Mouse (Mus musculus): ENCODE data around the gene Gm45208.
"Not testable (repeated sequence)": the region's sequence is repeated elsewhere in the genome, so short reads cannot be mapped to it uniquely, and the experiment has no call there.

The Gm45208 gene

GRCm38 (mm10) chrX:7721514-7722281 is at the start of gene Gm45208:
TSS of gene Gm45208 (plus strand) at chrX:7722245.
- peak; percentile 35 for DNase-seq

GRCm38 (mm10) chrX:7672739-7673138 is 49.3 kb upstream of the Gm45208 start:
- no peak for DNase-seq

GRCm38 (mm10) chrX:7673578-7674281 is 48.3 kb upstream of the Gm45208 start:
- no peak for DNase-seq

DNA sequence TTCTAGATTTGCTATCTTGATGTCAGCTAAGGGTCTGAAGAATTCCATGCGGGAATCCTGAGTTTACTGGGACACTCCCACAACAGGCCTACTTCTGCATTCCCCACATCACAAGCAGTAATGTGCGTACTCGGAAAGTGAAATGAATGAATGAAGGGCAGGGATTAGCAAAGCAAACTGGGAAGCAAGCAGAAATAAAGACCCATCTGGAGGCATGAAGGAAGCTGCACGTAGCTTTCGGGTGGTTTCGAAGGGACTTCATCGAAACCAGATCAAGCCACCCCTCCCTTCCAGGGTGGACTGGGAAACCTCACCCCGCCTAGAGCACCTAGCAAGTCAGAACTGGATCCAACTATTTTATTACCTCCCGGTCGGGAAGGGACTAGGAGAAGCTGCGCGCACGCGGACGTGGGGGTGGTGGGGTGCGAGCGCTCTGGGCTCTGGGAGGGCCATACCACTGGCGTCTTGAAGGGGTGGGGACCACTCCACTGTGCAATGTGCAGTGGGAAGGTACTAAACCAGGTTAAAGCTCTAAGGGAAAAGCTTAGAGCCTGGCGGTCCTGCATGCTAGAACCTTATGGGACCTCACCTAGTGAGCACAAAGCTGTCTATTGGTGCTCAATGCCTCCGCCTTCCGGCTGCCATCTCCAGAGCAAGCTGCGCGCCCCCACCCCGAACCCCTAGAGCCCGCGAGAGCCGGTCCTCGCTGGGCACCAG is 47.6 kb upstream of the Gm45208 start:
- no peak for DNase-seq

DNA sequence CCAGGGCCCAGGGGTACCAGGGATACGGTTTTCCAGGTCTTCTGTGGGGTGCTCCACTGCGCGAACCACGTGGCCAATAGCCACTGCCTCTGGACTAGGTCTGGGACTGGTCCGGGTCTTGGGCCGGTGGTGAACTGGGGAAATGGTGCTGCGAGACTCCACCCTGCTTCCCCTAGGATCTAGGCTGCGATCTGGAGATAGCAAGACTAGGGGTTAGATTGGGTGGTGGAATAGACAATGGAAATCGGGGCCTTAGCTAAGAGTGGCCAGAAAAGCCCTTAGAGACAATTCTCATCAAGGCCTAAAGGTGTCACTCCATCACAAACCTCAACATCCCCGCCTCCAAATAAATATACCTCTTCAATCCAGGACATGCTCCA is 47.1 kb upstream of the Gm45208 start:
- DNase-seq, result no peak

DNA sequence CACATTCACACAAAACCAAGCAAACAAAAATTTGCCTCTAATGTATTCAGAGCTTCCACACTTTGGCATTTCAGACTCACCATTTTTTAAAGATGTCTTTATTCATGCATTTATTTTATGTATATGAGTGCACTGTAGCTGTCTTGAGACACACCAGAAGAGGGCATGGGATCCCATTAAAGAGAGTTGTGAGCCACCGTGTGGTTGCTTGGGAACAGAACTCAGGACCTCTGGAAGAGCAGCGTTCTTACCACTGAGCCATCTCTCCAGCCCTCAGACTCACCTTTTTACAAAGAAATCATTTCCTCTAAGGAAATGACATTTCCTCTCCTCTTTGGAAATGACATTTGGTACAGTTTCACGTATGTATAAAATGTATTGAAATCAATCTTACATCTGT is 43.1 kb upstream of the Gm45208 start:
- DNase-seq, result no peak

GRCm38 (mm10) chrX:7679405-7680056 is 42.5 kb upstream of the Gm45208 start:
- peak; percentile 82 for DNase-seq

DNA sequence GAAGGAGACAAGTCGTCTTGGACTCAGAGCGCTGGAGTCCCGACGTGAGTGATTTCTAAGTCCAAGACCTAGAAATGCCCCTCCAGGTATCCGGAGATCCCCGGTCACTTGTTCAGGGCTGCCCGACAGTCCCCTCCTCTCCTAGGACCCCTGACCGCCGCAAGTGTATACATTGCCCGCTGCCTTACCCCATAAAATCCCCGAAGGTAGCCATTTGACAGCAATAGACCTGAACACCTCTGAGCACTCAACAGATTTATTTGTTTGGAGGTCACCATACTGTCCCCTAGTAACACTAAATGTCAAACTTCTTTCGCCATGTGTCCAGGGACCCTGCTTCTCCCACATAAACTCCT is 42.0 kb upstream of the Gm45208 start:
- DNase-seq, result no peak

DNA sequence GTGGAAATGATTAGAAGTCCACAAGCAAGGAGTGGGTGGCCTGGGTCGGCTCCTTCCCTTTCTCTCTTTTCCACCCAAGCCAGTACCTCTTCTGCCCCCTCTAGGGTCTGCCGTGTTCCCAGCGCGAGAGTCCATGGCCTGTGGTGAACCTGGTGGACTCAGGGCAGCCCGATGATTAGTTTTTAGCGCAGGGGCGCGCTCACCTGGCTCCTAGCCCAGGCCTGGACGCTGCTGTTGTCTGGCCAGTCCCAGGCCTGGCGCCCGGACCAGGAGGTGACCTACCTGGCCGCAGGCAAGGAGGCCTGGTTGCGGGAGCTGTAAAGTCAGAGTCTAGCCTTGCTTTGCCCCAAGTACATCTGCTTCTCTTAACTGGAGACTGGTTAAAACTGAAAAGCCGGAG is 41.2 kb upstream of the Gm45208 start, which contains the start of gene Magix:
Gene Magix, minus strand, starts transcription at position 388 of the 400 bp plus-strand sequence.
- DNase-seq, result no peak

GRCm38 (mm10) chrX:7688321-7688720 is 33.7 kb upstream of the Gm45208 start:
- no peak for DNase-seq

DNA sequence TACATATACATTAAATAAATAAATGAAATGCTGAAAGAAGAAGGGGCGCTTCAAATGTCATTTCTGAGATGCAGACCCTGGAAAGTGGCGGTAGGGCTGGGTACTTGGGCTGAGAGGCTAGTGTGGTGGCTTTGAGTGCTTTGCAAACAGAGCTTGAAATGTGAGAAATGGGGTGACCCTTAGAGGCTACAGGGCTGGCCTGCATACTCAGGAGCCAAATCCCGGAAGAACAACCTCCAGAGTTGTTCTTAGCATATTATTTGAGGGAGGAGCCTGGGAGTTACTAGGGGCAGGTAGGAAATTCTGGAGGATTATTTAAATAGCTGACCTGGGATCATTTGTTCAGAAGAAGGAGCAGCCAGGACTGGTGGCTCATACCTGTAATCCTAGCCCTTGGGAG is 31.6 kb upstream of the Gm45208 start:
- no peak for DNase-seq

GRCm38 (mm10) chrX:7692862-7693261 is 29.2 kb upstream of the Gm45208 start:
- no peak for DNase-seq

DNA sequence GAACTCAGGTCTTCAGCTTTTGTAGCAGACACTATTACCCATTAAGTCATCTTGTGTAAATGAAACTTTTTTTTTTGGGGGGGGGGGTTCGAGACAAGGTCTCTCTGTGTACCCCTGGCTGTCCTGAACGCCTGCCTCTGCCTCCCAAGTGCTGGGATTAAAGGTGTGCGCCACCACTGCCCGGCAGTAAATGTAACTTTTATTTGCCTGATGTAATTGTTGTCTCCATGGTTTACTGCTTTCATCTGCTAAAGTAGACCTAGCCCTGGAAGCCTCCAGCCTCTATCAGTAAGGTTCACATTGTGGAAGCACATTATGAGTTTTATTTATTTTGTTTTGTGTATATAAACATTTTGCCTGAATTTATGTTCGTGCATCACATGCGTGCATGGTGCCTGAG is 25.5 kb upstream of the Gm45208 start:
- no peak for DNase-seq

DNA sequence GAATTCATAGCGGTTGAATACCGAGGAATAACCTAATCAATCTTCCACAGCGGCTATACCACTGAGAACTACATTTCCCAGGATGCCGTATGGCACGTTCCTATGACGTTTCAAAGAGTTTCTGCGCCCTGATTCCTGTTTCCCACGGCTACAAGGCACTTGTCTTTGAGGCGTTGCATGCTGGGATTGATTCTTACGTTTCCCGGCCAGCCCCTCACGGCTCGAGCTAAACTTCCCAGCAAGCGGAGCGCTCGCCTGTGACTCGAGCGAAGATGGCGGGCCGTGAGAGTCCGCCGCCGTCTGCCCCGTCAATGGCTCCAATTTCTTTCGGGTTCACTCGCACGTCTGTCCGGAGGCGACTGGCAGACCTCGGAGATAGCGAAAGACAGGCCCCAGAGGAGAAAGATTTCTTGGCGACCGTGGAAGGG is 25.1 kb upstream of the Gm45208 start, which contains the start of gene Gpkow:
Gene Gpkow, plus strand, starts transcription at position 178 of the 428 bp plus-strand sequence.
- DNase-seq, result peak; percentile 64

GRCm38 (mm10) chrX:7713764-7714134 is 8.3 kb upstream of the Gm45208 start:
- not testable (repeated sequence) for DNase-seq

- peak; percentile 84 for DNase-seq
These were observed 7.7 kb upstream of the Gm45208 start, which contains the start of gene Wdr45 for GRCm38 (mm10) chrX:7714135-7714899. TSS of gene Wdr45 (plus strand) at chrX:7714333.

- DNase-seq, result not testable (repeated sequence)
These were observed 6.0 kb upstream of the Gm45208 start for GRCm38 (mm10) chrX:7716058-7716457.

DNA sequence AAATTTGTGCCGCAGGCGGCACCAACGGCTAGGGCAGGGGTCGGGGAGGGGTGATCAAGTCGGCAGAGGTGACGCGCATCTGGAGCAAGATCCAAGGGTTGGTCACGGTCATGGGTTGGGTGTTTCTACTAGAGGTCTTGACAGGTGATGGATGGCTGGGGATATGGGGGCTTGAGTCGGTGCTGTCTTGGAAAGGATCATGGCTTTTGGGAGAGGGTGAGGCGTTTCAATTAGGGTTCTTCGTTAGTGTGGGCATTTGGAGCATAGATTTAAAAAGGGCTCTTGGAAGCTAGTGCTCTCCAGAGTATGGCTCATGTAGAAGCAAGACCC is 202 bp downstream of the Gm45208 start:
- DNase-seq, result no peak

- DNase-seq, result no peak
These were observed 646 bp downstream of the Gm45208 start for GRCm38 (mm10) chrX:7722691-7723090.

DNA sequence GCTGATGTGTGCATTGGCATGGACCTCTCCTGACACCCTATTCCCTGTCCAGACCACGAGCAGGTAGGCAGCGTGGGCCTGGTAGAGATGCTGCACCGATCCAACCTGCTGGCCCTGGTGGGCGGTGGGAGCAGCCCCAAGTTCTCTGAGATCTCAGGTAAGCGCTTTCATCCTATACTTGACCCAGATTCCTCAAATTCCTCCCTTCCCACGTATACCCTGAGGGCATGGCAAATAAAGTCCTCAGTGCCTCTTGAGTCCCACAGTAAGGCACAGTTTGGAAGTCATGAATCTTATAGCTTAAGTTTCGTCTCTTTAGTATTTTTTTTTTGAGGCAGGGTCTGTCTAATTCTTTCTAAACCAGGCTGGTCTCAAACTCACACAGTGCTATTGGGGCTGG is 2.1 kb downstream of the Gm45208 start:
- DNase-seq, result no peak

- no peak for DNase-seq
These were observed 3.8 kb downstream of the Gm45208 start for GRCm38 (mm10) chrX:7725841-7726240.

- no peak for DNase-seq
These were observed 5.1 kb downstream of the Gm45208 start for GRCm38 (mm10) chrX:7727176-7727575.

Measured in right cerebral cortex, postnatal 14 days (tissue).